Mouse (Mus musculus) cerebellum, adult 8-10 months (tissue): Measurements from ENCODE around the gene Rabep2.
"Not testable (repeated sequence)": the region's sequence is repeated elsewhere in the genome, so short reads cannot be mapped to it uniquely, and the experiment has no call there.

Experiments used
- DNase-seq: peaks from one replicate; pipeline ENCODE4 v3.0.0; 2022

Gene Rabep2

DNA sequence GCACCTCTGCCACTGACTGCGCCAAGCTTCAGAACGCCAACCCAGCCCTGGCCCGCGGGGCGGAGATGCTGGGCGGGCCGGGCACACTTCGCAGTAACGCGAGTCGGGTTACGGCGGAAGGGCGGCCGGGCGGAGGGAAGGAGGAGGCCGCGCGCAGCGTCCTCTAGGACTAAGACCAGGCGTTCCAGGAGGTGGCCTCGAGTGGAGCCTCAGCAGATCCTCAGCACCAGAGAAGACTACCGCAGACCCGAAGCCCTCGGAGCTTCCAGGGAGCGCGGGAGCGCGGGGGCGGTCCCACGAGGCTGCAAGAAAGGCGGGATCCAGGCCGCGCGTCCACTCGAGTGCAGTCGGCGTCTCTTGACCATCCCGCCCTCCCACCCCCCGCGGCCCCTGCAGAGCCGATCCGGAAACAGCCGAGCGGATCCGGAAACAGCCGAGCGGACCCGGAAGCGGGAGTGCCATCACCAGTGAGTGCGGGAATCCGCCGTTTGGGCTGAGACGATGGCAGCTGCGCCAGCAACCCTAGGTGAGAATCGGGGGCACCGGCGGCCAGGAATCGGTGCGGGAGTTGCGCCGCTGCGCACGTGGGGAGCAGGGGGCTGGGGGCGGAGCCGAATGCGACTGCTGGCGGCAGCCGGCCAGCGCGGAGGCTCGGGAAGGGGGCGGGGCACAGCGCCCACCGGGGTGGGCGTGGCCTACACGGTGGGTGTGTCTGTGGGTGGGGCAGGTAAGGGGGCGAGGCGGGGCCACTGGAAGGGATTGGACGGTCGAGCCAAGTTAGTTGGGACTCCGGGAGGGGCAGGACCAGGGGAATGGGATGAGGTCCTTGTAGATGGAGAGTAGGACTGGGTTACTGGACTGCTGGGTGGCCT is at the start of gene Rabep2:
Gene Rabep2 (plus strand): TSS at position 129 of the 872 bp plus-strand sequence.
- DNase-seq, result peak; percentile 99

DNA sequence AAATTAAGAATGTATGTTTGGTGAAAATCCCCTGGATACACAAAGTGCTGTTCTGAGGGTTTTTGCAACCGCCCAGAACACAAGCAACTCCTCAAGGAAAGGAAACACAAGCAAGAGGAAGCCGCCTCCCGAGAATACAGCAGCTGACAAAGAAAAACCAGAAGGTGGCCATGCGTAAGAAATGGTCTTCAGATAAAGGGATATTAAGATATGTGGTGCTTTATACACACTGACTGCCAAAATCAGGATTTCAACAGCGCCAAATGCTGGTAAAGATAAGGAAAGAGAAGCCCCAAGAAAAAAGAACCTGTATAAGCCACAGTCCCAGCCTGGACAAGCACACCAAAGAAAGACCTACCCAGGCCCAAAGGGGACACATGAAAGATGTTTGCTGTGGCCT is 45.0 kb upstream of the Rabep2 start:
- no peak for DNase-seq

DNA sequence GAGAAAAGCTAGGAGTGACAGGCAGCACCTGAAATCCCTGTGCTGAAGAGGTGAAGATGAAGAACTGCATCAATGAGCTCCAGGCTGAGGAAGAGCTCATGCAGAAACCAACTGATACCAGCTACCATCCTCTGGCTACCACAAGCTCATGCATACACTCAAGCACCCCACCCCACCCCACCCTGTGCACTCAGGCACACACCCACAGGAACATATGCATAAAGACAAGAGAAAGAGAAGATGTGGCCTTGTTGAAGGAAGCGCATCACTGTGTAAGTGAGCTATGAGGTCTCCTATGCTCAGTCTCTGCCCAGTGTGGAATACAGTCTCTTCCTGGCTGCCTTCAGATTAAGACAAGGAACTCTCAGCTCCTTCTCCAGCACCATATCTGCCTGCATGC is 40.4 kb upstream of the Rabep2 start:
- no peak for DNase-seq

DNA sequence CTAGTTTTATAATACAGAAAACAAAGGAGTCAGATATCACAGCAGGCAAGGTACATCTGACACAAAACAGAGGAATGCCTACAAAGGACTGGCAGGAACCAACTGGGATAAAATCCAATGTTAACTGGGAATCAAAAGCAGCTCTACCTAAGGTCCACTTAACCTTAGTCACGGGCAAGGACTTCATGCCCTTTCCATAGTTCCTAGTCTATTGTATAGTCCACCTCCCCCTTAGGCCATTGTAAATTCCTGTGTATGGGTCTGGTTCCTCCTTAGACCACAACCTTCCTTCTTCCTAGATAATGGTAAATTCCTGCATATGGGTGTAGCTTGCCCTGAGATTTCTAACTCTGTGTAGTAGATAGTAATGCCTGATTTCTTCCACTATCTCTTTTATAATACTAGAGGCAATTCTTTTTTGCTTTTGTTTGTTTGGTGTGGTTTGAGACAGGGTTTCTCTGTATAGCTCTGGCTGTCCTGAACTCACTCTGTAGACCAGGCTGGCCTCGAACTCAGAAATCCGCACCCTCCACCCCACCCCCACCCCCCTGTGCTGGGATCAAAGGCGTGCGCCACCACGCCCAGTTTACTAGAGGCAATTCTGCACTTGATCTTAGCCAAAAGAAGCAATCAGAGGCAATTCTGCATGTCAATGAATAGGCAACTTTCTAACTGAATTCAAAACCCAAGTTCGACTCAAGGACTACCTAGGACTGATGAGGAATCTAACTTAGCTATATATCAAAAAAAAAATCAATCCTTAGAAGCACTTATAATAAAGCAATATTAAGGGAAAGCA is 36.3 kb upstream of the Rabep2 start:
- not testable (repeated sequence) for DNase-seq

DNA sequence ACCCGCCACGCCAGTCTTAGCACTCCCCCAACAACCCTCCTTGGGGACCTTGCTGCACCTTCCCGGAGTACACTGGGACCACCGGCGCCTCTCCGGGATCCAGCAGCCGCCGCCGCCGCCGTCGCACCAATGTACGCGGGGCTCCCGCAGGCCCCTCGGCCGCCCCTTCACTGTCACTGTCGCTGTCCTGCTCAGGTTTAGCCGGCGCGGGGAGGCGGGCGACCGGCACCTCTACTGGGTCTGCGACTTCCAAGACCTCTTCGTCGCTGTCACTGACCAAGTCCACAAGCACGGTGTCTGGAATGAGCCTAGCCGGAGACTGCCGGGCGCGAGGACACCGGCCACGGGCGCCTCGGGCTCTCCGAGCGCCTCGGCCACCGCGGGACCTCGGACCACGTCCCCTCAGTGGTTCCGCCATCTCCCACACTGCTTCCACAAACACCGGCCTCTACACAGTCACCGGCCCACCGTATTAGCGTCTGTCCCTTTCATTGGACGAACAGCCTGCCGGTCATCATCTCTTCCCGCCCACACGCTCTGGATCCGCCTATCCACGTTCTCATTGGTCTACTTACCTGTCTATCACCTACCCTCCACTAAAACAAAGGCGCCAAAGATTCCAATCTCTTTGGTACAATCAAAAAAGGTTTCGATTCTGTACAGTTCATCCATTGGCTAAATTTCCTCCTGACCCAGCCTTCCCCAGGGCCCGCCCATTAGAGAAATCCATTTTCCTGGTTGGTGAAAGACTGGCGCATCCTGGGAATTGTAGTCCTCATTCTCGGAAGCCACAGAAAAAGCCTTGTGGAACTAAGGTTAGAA is 32.0 kb upstream of the Rabep2 start, which contains the start of gene Nfatc2ip:
Gene Nfatc2ip (minus strand): TSS at position 440 of the 822 bp plus-strand sequence.
- DNase-seq, result peak; percentile 98

DNA sequence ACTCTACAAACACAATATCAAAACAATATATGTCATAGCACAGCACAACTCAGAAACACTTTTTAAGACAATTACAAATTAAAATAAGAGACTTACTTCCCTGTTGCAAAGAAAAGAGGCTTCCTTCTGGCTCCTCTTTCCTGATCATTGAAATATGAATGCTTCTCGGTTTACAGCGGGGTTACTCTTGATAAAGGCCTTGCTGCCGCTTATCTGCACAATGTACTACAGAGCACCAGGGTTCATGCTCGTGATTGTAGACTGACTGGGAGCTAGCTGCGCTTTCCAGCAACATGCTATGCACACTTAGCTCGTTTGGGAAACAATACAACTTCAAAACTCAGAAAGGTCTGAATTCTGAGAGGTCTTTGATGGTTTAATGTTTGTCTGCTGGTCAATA is 31.3 kb upstream of the Rabep2 start:
- no peak for DNase-seq

DNA sequence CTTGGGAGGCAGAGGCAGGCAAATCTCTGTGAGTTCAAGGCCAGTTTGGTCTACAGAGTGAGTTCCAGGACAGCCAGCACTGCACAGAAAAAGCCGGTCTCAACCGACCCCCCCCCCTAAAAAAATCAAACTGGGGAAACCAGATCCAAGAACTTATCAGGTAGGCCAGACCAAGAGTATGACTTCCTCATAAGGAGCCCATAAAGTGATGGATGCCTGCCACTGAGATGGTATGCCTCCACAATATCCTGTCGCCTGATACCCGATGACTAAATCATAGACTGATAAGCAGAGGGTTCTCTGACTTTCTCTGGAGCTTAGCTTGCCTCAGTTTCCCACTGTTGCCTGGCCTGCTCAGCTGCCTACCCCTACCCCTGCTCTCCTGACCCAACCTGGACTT is 30.7 kb upstream of the Rabep2 start:
- DNase-seq, result no peak

DNA sequence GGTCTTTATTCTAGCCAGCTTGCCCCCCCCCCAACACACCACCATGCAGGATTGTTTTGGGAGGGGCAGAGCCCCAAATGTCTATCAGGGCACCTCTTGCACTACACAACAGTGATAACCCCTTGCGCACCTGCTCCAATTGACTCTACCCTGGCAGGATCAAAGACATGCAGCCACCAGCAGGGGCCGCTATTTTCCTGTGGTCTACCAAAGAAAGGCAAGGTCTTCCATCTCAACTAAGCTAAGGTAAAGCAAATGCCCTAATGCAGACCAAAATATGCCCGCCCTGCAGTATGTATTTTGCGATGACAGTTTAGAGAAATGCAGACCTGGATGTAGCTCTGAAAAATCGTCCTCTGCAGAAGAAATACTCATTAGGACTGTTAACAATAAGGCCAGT is 29.0 kb upstream of the Rabep2 start:
- peak; percentile 75 for DNase-seq

DNA sequence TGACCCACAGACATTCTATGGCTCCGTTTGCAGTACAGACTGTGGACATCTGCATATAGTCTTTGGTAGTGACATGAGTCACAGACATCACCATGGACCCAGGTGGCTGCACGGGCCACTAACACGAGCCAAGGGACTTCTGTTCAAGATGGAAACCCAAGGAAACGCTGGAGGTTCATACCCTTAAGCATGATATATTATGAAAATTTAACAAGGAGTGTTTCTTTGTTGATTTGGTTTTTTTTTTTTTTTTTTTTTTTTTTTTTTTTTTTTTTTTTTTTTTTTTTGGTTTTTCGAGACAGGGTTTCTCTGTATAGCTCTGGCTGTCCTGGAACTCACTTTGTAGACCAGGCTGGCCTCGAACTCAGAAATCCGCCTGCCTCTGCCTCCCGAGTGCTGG is 26.0 kb upstream of the Rabep2 start:
- not testable (repeated sequence) for DNase-seq

DNA sequence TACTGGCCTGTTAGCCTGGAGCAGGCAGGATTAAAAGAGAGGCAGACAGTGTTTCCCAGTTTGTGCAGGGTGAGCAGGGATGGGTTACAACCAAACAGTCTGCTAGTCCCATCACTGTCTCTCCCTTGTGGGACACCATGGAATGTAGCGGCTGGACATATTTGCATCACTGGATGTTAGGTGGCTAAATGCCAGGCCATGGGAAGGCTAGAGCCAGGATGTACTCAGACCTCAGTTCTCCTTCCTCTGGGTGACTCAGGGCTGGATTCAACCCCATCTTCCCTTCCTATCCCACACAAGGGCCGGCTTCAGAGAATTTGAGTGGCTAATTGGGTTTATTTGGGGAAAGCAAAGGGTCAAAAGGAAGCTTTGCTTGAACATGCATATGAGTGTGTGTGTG is 19.9 kb upstream of the Rabep2 start:
- no peak for DNase-seq

DNA sequence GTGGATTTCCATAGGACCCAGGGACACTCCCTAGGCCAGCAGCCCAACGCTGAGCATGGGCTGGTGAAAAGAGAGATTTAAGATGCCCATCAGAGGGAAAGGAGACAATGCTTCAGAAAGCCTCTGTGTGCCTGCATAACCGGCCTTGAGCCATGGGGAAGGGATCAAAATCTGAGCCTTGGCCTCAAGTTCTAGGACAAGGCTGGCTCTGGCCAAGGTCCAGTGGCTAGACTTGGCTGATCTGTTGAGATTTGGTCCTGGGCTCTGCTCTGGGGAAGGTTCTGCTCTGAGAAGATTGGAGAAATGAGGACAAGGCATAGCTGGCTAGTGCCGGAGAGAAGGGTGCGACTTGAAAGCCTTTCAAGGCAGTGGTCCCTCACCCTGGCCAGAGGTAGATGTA is 17.5 kb upstream of the Rabep2 start:
- DNase-seq, result no peak

DNA sequence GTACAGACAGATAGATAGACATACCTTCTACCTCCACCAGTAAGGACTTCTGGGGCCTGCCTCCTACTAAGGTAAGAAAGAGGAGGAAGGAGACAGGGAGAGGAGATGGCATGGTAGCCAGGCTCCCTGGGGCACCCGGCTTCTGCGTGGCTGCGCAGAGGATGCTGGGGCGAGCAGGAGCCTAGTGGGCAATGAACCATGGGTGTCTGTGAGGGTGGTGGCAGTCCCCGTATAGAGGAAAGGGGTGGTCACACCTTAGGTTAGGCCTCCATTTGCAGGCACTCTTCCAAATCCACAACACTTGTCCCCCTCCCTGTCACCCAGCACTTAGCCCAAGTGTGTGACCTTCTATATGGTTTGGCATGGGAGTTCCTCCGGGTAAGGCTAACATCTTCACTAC is 13.8 kb upstream of the Rabep2 start, which contains the start of gene Cd19:
Gene Cd19 (minus strand): TSS at position 165 of the 400 bp plus-strand sequence.
- no peak for DNase-seq

DNA sequence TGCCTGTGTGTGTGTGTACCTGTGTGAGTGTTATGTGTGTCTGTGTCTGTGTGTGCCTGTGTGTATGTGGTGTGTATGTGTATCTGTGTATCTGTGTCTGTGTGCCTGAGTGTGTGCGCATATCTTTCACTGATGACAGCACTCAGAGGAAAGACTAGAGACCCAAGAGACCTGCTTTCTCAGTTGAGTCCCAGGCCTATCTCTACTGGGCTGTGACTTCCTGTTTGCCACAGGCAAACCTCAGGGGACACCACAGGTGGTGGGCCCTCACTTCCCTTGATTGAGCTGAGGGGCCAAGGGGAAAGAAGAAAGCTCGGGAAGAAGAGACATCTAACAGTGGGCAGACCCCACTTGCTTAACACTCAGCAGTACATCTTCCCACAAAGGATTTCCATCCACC is 11.9 kb upstream of the Rabep2 start:
- DNase-seq, result no peak

DNA sequence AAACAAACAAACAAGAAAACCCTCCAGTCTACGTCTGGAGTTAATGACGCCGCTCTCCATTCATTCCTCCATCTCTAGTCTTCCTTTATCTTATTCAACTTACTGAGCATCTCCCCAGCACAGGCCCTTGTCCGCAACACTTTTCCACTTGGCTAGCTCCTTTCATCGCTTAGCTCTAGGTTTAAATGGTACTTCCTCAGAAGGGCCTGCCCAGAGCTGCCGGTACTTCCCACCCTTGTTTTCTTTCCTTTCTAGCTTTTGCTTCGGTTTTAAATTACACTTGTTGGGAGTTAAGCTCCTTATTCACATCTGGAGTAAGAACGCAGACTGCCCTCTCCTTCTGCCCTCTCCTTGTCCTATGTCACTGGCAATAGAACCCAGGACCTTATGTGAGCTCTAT is 11.5 kb upstream of the Rabep2 start:
- no peak for DNase-seq

DNA sequence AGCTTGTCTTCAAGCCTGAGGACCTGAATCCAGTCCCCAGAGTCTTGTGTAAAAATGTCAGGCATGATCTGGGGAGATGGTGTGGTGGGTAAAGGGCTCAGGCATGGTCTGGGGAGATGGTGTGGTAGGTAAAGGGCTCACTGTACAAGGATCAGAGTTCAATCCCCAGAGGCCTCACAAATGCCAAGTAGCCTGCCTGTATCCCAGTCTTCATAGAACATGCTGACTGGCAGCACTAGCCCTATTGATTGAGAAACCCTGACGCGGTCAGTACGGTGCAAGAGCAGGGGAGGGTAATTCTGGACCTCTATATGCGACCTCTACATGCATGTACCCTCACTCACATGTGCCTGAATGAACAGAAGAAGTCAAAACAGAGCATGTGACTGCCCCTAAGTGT is 11.0 kb upstream of the Rabep2 start:
- DNase-seq, result no peak

DNA sequence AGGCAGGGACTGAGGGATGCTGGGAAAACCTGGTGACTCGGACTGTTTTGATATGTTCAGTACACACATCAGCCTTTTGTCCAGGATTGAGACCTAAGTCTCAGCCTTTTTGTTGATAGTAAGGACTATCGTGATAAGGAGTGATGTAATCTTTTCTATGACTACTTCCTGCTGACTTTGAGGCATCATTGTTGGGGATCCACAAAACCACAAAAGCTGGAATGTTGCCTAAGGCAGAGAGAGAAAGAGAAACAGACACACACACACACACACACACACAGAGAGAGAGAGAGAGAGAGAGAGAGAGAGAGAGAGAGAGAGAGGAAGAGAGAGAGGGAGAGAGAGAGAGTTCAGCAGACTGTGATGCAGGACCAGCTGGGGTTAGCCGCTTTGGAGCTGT is 10.1 kb upstream of the Rabep2 start:
- DNase-seq, result no peak

DNA sequence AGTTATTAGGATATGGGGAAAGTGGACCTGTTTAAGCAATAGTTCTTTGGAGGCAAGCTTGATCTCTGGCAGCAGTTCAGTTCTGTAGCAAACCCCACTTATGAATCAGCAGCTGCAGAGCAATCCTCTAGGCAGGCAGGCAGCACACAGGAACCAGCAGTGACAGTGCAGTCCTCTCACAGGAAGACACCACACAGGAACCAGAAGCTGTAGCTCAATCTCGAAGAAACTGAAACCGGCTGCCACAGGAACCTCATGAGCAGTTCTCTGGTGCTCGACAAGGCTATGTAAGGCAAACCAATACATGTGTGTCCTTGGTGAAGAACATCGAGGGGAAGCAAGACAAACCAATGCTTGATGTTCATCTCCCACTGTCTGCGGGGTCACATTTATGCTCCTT is 6.8 kb upstream of the Rabep2 start:
- DNase-seq, result no peak

DNA sequence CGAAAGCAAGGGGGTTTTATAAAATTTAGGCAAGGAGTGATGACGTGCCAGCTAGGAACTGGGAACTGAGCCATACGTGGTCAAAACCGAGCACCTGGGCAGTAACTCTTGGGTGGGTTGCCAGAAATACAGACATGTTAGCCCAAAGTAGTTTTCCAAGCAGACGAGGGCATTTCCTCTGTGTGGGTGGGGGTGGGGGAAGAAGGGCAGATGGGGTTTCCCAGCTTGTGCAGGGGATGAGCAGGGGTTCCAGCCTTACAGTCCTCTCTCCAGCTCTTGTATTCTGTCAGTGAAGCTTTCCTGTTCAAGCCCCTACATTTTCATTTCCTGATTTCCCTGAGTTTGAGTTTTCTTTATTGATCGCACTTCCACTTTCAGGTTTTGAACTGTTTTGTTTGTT is 4.4 kb upstream of the Rabep2 start:
- no peak for DNase-seq

DNA sequence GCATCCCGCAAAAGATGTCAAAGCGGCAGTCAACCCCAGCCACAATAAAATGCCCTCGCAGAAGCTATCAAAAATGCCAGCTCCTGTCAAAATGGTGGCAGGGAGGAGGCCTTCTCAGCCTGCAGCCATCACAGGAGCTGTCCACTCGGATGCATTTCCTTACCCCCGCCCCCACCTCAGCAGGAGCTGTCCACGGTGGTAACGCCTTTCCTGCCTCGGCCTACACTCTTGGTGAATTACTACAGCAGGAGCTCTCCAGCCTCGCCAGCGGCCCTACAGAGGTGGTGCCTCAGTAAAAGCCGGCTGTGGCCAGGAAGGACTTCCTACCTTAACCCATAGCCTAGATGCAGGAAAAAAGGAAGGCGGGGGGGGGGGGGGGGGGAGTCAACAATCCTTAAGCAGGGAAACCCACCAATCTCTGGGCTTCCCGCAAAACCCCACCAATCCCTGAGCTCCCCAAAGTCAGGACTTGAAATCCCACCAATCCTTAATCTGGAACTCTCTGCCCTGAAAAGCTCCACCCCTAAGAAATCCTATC is 1.2 kb upstream of the Rabep2 start:
- no peak for DNase-seq

DNA sequence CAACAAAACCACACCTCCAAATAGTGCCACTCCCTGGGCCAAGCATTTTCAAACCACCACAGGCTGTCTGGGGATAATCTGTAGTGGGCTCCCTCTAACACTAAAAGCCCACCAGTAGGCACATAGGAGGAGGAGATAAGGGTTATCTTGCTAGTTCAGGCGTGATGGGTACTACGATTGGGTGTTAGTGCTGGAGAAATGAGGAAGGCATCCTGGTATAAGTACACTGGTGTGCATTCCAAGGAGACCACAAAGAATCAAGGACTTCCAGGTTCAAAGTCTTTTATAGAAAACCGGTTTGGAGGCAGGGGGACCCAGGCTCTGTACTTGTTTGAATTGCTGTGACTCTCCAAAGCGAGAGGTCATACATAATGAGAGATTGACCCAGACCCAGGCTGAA is 405 bp upstream of the Rabep2 start:
- peak; percentile 13 for DNase-seq

DNA sequence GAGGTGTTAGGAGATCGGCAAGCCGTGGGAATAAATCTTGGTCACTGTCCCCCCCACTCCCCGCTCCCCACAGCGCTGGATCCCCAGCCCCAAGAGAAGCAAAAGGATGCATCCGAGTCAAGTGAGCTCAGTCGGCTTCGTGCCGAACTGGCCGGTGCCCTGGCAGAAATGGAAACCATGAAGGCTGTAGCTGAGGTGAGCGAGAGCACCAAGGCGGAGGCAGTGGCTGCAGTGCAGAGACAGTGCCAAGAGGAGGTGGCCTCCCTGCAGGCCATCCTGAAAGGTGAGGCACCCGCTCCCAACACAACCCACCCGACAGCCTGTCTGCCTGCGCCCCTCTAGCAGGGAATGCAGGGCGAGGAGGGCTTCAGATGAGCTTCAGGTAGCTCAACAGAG is 942 bp downstream of the Rabep2 start:
- DNase-seq, result no peak

DNA sequence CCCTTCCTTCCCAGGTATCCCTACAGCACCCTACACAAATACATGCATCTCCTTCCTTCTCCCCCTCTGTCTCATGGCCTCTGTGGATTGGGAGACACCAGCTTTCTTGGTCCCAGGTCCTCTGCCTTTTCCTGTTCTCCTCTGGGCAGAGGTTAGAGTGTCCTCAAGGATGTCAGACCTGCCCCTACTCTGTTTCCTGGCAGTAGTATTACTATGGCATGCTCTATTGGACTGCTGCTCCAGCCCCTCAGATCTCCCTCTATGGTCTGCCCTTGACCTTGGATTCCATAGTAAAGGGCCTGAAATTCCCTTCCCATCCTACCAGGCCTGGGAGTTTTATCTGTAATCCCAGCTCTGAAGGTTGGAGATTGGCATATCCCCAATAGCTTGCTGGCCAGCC is 1.6 kb downstream of the Rabep2 start:
- DNase-seq, result no peak

DNA sequence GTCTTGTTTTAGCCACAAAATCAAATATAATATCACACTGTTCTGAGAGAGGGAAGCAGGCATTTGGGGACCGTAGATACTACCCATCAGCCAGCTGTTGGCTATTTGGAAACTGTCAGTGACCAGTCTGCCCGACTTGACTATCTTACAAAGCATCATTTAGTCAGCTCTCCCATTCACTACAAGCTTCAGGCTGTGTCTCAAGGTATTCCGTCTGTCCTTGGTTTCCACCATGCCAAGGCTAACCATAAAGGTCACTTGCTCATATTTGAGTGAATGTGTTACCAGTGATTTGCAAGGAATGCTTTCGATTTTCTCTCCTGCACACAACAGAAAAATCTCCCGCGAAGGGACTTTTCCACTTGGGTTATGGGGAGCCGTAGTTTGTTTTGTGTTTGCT is 6.2 kb downstream of the Rabep2 start:
- DNase-seq, result no peak
